Mouse (Mus musculus): ENCODE measurements around the gene Chd9. TPM values are rescaled to one million over a fixed set of nuclear protein-coding genes. Genes with fewer than 3 reads are reported as not detected.

The Chd9 gene
- polyA plus RNA-seq, 1 experiment from 2014 or later: 117 TPM

- WGBS: 82% methylated on average over 7 of the region's 7 CpGs
- no peak overlapping the region for H3K27ac ChIP-seq
- no peak for TF ChIP-seq CTCF (IDR thresholded peaks at IDR 0.05; ENCODE audit: low read depth)
- no peak for ATAC-seq (replicated peaks; ENCODE audit: low FRiP score, low read depth)
- no peak overlapping the region for H3K4me2 ChIP-seq (ENCODE audit: low read length)
- H3K4me1 ChIP-seq (replicated peaks; ENCODE audit: insufficient read depth, low read length): no peaks in the 10 kb centered on the region
- H3K9ac ChIP-seq (ENCODE audit: low read depth, low read length): no peak overlapping the region
- no peak for DNase-seq (ENCODE audit: low spot score)
- H3K9me3 ChIP-seq (replicated peaks; ENCODE audit: low read length): no peaks in the 10 kb centered on the region
- no peaks in the 10 kb centered on the region for H3K36me3 ChIP-seq (ENCODE audit: insufficient read depth, low read length)
- no peaks in the 10 kb centered on the region for H3K27me3 ChIP-seq (ENCODE audit: insufficient read depth, low read length)
- no peak overlapping the region for H3K4me3 ChIP-seq (replicated peaks; ENCODE audit: low read depth, low read length)
These were observed 19.8 kb downstream of the Chd9 start for GRCm38 (mm10) chr8:90847980-90848379.

- no peak for ATAC-seq (replicated peaks; ENCODE audit: low FRiP score, low read depth)
- no peak overlapping the region for H3K9ac ChIP-seq (ENCODE audit: low read depth, low read length)
- no peaks in the 10 kb centered on the region for H3K9me3 ChIP-seq (replicated peaks; ENCODE audit: low read length)
- no peak for TF ChIP-seq CTCF (IDR thresholded peaks at IDR 0.05; ENCODE audit: low read depth)
- no peaks in the 10 kb centered on the region for H3K36me3 ChIP-seq (ENCODE audit: insufficient read depth, low read length)
- peaks cover 3% of the 10 kb centered on the region; the same call in 1 of the 2 replicates for H3K4me1 ChIP-seq (replicated peaks; ENCODE audit: insufficient read depth, low read length)
- no peak overlapping the region for H3K4me2 ChIP-seq (ENCODE audit: low read length)
- no peak overlapping the region for H3K4me3 ChIP-seq (replicated peaks; ENCODE audit: low read depth, low read length)
- H3K27ac ChIP-seq: no peak overlapping the region
- 66% methylated on average over 11 of the region's 11 CpGs for WGBS
- DNase-seq (ENCODE audit: low spot score): no peak
- H3K27me3 ChIP-seq (ENCODE audit: insufficient read depth, low read length): no peaks in the 10 kb centered on the region
These were observed 21.4 kb downstream of the Chd9 start for GRCm38 (mm10) chr8:90849462-90850050.

GRCm38 (mm10) chr8:90851544-90851943, 23.4 kb downstream of the Chd9 start:
- Histone ChIP-seq H3K4me1 (replicated peaks; ENCODE audit: insufficient read depth, low read length) (peaks cover 9% of the 10 kb centered on the region), H3K36me3 (ENCODE audit: insufficient read depth, low read length) (no peaks in the 10 kb centered on the region), H3K4me2 (ENCODE audit: low read length) (no peak overlapping the region), H3K27ac (no peak overlapping the region), H3K9me3 (replicated peaks; ENCODE audit: low read length) (no peaks in the 10 kb centered on the region), H3K9ac (ENCODE audit: low read depth, low read length) (no peak overlapping the region), H3K4me3 (replicated peaks; ENCODE audit: low read depth, low read length) (no peak overlapping the region), H3K27me3 (ENCODE audit: insufficient read depth, low read length) (no peaks in the 10 kb centered on the region)
- TF ChIP-seq CTCF (IDR thresholded peaks at IDR 0.05; ENCODE audit: low read depth): no peak
- ATAC-seq (replicated peaks; ENCODE audit: low FRiP score, low read depth) (no peak), DNase-seq (ENCODE audit: low spot score) (no peak)
- WGBS: 60% methylated on average over 8 of the region's 8 CpGs

GRCm38 (mm10) chr8:90853971-90854670, 26.0 kb downstream of the Chd9 start:
- H3K27me3 ChIP-seq (ENCODE audit: insufficient read depth, low read length): no peaks in the 10 kb centered on the region
- WGBS: 69% methylated on average over 9 of the region's 9 CpGs
- TF ChIP-seq CTCF (IDR thresholded peaks at IDR 0.05; ENCODE audit: low read depth): no peak
- H3K27ac ChIP-seq: no peak overlapping the region
- no peak for ATAC-seq (replicated peaks; ENCODE audit: low FRiP score, low read depth)
- no peak for DNase-seq (ENCODE audit: low spot score)
- H3K4me3 ChIP-seq (replicated peaks; ENCODE audit: low read depth, low read length): no peak overlapping the region
- H3K9me3 ChIP-seq (replicated peaks; ENCODE audit: low read length): no peaks in the 10 kb centered on the region
- H3K4me1 ChIP-seq (replicated peaks; ENCODE audit: insufficient read depth, low read length): peaks cover 9% of the 10 kb centered on the region
- no peaks in the 10 kb centered on the region for H3K36me3 ChIP-seq (ENCODE audit: insufficient read depth, low read length)
- no peak overlapping the region for H3K9ac ChIP-seq (ENCODE audit: low read depth, low read length)
- H3K4me2 ChIP-seq (ENCODE audit: low read length): no peak overlapping the region; the same call in 1 of the 2 replicates

- WGBS: 17% methylated on average over 10 of the region's 10 CpGs
- no peak for TF ChIP-seq CTCF (IDR thresholded peaks at IDR 0.05; ENCODE audit: low read depth)
- Histone ChIP-seq H3K9ac (ENCODE audit: low read depth, low read length) (no peak overlapping the region), H3K9me3 (replicated peaks; ENCODE audit: low read length) (no peaks in the 10 kb centered on the region), H3K4me3 (replicated peaks; ENCODE audit: low read depth, low read length) (no peak overlapping the region), H3K4me1 (replicated peaks; ENCODE audit: insufficient read depth, low read length) (peaks cover 9% of the 10 kb centered on the region), H3K27me3 (ENCODE audit: insufficient read depth, low read length) (no peaks in the 10 kb centered on the region), H3K4me2 (ENCODE audit: low read length) (no peak overlapping the region; the same call in 1 of the 2 replicates), H3K27ac (no peak overlapping the region), H3K36me3 (ENCODE audit: insufficient read depth, low read length) (no peaks in the 10 kb centered on the region)
- DNase-seq (ENCODE audit: low spot score): peak; percentile 53
- ATAC-seq (replicated peaks; ENCODE audit: low FRiP score, low read depth): no peak
These were observed 26.6 kb downstream of the Chd9 start for GRCm38 (mm10) chr8:90854671-90855161.

GRCm38 (mm10) chr8:90856171-90856570, 28.0 kb downstream of the Chd9 start:
- Histone ChIP-seq H3K4me2 (ENCODE audit: low read length) (no peak overlapping the region), H3K4me3 (replicated peaks; ENCODE audit: low read depth, low read length) (no peak overlapping the region), H3K9me3 (replicated peaks; ENCODE audit: low read length) (no peaks in the 10 kb centered on the region), H3K27me3 (ENCODE audit: insufficient read depth, low read length) (no peaks in the 10 kb centered on the region), H3K9ac (ENCODE audit: low read depth, low read length) (no peak overlapping the region), H3K27ac (no peak overlapping the region), H3K4me1 (replicated peaks; ENCODE audit: insufficient read depth, low read length) (peaks cover 10% of the 10 kb centered on the region), H3K36me3 (ENCODE audit: insufficient read depth, low read length) (no peaks in the 10 kb centered on the region)
- ATAC-seq (replicated peaks; ENCODE audit: low FRiP score, low read depth): no peak
- no peak for DNase-seq (ENCODE audit: low spot score)
- no peak for TF ChIP-seq CTCF (IDR thresholded peaks at IDR 0.05; ENCODE audit: low read depth)
- 89% methylated on average over 3 of the region's 3 CpGs for WGBS

Data from kidney, postnatal 0 days (tissue).